Mouse (Mus musculus) embryo, embryonic 10.5 days (tissue): ENCODE measurements around the gene Tgm1.

Experiments
- DNase-seq: peaks from one replicate; pipeline ENCODE4 v3.0.0-alpha.2; 2015; ENCODE audit warnings: low spot score

The Tgm1 gene

DNA sequence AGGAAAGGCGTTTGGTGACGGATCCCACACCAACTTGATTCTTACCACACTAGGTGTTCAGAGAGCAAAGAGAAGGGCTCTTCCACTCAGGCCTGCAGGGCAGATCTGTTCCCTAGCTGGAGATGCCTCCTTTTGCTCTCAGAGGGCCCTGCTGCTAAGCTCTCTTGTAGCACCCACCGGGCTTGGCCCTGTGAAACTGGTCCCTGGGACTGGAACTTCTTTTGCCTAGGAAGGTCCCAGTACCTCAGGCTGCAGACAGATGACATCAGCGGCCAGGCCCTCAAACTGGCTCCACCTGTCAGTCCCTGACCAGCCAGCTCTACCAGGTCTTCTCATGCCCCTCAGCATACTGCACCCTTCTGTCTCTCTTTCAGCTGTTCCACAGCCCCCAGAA is at the start of gene Tgm1:
TSS of gene Tgm1 (minus strand) at position 198 of the 394 bp plus-strand sequence.
- DNase-seq, result no peak

DNA sequence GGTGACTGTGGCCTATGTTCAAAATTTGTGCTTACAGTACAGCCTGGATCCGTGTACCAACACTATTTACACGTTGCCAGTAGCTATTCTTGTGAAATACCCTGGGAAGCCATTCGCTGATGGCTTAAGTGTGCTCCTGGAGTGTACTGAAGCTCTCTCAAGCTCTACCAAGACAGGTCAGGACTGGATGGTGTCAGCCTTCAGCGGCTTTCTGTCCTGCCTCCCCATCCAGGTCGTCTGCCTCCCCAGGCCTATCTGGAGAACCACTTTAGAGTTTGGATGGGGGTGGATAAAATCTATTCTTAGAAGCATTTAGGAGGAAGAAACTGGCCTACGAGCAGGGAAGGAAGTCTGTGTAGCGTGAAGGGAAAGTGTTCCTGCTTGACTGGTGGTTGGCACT is 49.4 kb upstream of the Tgm1 start:
- no peak for DNase-seq

DNA sequence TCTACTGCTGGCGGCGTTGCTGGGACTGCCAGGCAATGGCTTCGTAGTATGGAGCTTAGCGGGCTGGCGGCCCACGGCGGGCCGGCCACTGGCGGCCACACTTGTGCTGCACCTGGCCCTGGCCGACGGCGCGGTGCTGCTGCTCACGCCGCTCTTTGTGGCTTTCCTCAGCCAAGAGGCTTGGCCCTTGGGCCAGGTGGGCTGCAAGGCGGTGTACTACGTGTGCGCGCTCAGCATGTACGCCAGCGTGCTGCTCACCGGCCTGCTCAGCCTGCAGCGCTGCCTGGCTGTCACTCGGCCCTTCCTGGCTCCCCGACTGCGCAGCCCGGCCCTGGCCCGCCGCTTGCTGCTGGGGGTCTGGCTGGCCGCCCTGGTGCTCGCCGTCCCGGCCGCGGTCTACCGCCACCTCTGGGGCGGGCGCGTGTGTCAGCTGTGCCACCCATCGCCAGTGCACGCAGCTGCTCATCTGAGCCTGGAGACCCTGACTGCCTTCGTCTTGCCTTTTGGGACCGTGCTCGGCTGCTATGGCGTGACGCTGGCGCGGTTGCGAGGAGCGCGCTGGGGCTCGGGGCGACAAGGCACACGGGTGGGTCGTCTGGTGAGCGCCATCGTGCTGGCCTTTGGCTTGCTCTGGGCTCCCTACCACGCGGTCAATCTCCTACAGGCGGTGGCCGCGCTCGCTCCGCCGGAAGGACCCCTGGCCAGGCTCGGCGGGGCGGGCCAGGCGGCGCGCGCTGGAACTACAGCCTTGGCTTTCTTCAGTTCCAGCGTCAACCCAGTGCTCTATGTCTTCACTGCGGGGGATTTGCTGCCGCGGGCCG is 48.5 kb upstream of the Tgm1 start:
- peak; percentile 77 for DNase-seq

DNA sequence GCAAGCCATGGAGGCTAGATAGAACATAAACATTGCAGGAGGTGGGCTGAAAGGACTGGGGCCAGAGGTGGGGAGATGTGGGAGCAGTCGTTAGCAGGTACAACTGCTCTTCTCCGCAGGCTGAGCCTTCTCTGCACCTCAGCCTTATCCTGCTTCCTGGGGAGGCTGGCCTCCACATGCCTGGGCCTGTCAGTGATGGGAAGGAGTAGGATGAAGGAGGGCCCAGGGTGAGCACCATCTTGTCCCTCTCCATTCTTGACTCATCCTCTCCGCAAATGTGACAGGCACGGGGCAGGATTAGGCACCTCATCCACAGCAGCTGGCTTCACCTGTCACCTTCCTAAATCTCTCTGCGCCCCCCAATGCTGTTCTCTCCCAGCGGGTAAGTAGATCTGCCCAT is 47.4 kb upstream of the Tgm1 start, which contains the start of gene Ltb4r2:
TSS of gene Ltb4r2 (plus strand) at position 266 of the 400 bp plus-strand sequence.
- no peak for DNase-seq

DNA sequence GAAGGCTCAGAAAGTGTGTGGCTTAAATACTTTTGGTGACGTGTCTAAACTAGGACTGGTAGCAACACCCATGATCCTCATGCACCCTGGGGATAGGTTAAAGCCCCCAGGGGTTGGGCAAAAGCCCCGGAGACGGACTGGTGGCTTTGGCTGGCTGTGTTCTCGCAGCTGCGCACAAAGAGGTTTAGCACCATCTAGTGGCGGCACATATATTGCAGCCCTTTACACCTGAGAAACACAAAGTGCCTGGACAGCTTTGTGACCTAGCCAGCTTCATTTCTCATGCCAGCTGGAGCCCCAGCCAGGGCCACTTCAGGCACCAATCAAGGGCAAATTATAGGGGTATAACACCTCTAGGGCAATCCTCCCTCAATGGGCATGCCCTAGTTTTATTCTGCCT is 46.4 kb upstream of the Tgm1 start:
- peak; percentile 91 for DNase-seq

DNA sequence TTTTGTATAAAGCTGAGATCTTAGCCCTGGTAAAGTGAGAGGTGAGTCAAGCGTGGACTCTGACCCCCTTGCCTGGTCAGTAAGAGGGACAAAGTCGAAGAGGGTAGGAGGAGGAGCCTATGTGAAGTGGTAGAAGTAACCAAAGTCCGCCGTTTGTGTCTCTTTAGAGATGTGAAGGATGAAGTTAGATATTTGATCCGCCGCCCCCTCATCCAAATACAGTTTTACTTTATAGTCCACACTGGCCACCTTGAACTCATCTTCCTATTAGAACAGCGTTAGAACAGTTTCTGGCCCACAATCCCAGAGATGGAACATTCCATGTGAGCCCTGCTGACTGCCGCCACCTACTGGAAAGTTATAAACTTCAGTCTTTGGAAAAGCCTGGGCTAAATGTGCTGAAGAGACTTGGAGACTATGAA is 44.6 kb upstream of the Tgm1 start, which contains the start of gene Cideb:
TSS of gene Cideb (minus strand) at position 96 of the 422 bp plus-strand sequence.
- peak; percentile 84 for DNase-seq

DNA sequence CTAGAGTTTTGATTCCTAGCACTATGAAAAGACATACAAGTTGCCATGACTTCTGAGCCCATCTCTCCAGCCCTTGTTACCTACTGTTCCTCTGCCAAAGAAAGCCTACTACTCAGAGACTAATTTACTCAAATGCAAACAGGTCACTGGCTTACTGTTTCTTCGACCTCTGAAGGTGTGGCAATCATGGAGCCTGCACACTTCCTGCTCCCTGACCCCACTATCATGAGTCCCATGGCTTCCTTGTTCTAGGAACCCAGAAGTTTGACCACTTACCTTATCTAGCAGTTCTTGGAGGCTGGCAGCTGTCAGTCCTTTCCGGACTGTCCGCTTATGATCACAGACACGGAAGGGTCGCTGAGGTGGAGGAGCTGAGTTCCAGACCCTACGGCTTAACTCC is 43.8 kb upstream of the Tgm1 start:
- no peak for DNase-seq

DNA sequence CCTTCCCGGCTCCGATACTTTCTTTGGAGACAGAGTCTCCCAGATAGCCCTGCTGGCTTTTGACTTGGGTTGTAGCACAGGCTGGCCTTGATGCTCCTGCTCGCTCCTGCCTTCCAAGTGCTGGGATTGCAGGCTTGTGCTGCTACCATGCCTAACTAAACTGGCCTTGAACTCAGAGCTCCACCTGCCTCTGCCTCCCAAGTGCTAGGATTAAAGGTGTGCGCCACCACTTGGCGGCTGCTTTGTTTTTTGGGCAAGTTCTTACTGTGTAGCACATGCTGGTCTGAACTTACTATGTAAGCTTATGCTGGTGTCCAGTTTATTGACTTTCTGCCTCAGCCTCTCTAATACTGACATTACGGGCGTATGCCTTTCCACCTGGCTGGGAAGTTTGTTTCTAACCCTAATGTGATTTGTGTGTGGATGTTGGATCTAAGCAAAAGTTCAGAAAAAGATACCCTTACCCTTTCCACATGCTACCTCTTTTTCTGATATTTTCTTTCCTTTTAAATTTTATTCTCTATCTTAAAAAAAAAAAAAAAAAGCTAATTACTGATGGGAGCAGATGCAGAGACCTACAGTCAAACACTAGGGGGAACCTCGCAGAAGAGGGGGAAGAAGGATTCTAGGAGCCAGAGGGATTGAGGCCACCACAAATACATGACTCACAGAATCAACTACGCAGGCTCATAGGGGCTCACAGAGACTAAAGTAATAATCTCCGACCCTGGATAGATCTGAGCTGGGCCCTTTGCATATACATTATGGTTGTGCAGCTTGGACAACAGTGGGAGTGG is 33.5 kb upstream of the Tgm1 start:
- no peak for DNase-seq

DNA sequence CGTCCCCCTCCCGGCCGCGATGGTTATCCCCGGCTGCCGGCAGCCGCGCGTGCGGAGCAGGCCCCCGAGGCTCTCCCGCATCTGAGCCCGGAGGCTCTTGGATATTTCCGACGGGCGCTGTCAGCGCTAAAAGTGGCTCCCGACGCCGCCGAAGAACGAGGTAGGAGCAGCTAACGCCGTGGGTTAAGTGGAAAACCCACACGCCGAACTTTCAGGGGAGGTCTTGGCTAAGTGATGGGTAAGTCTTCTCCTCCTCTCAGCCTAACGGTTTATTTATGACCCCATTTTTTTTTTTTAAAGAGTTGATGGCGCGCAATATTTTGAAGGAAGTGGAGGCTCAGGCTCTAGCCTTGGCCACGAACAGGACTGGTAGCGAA is 32.1 kb upstream of the Tgm1 start:
- no peak for DNase-seq

DNA sequence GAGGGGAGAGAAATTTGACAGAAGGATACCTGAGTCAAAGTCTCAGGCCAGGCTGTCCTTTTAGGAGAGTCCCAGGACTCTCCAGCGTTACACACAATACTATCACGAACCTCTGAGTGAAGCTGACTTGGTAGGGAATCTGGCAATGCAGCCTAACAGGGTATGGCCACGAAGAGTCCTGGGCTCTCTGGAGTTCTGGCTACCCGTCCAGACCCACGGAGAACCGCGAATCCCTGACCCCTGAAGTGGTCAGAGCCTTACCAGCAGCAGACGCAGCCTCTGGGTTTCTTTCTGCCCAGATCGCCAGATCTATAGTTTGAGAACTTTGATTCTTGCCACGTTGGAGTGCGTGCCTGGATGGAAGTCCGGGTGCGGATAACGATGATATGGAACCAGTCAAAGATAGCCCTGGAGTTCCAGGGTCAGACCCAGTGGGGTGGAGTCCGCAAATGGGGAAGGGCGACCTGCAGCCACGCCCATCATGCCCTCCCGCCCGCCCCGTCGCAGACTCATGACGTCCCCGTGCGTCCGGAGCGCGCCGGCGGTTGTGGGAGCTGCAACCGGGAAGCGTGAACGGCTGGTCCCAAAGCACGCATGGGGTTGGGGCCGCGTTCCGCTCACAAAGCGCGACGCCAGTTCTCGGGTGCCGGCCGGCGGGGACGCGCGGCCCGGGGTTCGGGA is 31.6 kb upstream of the Tgm1 start, which contains the start of the genes Dhrs1 and Nop9:
TSS of gene Dhrs1 (minus strand) at position 511 of the 681 bp plus-strand sequence.
TSS of gene Nop9 (plus strand) at position 514 of the 681 bp plus-strand sequence.
- DNase-seq, result peak; percentile 88

DNA sequence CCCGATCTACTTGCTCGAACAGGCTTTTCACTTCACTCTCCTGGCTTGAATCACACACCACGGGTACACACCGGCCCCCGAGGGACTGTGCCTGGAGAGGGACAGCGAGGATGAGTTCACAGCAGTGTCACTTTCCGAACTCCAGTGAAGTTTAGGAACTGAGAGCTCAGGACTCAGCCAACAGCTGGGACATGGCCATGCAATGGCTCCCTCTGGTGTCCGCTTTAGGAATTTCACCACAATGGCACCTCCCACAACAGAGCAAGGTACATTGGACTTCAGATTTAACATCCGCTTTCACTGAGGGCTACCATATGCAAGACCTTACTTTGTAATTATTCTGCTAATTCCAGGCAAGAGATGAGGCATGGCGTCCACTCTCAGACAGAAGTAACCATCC is 30.0 kb upstream of the Tgm1 start:
- peak; percentile 92 for DNase-seq

DNA sequence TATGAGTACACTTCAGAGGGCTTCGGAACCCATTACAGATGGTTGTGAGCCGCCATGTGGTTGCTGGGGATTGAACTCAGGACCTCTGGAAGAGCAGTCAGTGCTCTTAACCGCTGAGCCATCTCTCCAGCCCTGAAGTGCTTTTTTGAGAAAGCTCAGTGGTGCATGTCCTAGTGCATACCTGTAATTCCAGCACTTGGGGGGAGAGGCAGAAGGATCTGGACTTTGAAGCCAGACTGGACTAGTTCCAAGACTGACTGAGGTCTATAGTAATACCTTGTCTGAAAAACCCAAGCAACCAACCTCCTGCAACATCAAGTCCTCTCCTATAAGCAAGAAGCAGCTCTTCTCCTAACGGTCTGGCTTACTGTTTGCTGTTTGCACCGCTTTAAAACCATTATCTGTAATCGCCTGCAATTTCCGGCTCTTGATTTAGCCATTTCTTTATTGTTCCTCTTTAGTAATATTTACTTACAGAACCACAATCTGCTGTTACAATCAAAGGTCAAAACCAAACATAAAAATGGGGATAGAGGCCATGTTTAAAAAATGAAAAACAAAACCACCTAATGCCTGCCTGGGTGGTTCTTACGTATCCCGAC is 23.5 kb upstream of the Tgm1 start:
- DNase-seq, result no peak

DNA sequence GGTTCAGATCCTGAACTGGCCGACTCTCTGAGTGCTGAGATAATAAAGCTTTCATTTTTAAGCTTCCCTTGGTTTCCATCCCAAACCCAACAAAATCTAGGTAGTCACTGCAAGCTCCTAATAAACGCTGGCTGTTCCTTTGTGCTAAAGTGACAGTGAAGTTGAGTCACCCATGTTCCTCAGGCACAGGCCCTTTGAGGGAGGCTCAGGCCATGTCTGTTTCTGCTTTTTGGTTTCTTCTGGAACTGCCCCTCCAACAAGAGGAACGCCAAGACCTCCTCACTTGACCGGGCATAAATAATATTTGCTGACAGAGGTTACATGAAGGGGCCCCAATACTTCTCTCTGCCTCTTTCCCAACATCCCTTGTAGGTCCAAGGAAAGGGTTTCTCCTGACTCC is 22.0 kb upstream of the Tgm1 start:
- no peak for DNase-seq

DNA sequence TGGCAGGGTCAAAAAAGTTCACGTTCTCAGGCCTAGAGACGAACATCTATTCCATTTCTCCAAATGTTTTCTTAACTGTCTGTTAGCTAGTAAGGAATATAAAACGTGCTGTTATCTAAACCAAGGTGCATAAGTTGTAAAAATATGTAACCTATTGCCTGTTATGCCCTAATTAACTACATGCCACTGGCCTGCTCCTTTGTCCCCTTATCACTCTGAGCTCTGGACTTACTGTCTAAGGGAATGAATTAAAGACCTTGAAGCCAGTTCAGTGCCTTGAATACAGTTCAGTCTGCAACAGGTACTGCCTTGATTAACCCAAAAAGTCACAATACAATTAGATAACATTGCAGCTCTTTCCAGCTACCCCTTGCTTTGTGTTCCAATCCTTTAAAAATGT is 21.6 kb upstream of the Tgm1 start:
- no peak for DNase-seq

DNA sequence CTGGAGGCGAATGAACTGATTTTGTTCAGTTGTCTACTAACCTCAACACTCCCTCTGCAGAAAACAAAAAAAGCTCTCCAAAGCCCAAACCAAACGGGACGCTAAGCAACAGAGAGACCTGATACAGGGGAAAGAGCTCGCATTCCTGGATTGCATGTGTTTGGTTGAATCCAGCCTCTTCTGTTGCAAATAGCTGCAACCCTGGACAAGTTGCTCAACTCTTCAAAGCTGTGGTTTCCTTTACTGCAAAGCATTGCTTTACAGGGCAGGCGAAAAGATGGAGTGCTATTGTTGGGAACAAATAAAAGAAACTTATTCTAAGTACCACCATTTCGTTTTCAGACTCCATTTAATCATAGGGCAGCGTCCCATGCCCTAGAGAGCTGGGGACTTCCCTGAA is 21.1 kb upstream of the Tgm1 start:
- no peak for DNase-seq

DNA sequence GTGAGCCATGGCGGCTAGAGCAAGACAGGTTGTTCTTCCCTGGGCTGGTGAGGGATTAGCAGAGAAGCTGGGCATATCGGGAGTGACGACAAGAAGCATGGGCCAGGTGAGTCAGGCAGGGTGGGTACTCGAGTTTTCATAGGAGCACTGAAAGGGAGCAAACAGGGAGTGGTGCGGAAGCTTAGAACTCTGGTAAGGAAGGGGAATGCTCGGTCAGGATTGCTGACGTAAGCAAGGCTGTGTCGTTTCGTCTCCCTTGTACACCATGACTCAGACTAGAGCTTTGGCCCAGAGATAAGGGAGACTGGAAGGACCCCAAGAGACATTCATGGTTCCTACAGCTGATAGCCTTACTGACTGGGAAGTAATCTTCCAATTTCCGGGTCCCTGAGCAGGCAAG is 20.2 kb upstream of the Tgm1 start:
- no peak for DNase-seq

DNA sequence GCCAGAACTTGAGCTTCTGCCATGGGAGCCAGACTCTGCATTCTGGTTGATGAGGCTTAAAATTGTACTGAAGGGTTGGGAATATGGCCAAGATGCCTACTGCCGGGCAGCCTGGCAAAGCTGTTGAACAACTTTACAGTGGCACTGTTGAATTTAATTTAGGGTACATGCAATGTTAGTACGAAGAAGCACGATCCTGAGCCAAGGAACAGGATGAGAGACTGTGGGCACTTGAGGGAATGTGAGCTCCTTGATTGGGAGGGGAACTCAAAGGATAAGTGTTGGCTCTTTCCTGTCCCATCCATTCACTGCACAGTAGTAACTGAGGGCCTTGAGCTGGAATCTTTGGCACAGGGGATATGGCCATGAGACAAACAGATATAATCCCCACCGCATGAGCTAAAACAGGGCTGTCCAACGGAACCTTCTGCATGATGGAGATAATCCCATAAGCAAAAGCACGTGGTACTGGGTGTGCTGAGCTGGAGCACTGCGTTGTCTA is 16.9 kb upstream of the Tgm1 start:
- DNase-seq, result no peak

DNA sequence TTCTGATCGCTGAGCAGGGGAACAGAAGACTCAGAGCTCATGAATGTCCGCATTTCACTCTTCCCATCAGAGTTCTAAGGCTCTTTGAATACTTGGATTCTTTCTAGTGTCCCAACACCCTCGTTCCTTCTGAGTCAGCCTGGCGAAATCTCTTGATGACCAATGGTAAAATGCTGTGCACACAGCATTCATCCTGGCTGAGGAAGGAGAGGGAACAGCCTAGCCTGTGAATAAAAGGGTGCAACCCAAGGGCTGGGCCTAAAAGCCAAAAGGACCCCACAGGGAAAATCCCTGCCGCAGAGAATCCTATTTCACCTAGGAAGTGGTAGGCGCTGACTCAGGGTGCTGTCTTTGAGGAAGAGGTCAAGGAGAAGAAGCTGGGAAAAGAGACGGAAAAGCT is 16.4 kb upstream of the Tgm1 start:
- no peak for DNase-seq

DNA sequence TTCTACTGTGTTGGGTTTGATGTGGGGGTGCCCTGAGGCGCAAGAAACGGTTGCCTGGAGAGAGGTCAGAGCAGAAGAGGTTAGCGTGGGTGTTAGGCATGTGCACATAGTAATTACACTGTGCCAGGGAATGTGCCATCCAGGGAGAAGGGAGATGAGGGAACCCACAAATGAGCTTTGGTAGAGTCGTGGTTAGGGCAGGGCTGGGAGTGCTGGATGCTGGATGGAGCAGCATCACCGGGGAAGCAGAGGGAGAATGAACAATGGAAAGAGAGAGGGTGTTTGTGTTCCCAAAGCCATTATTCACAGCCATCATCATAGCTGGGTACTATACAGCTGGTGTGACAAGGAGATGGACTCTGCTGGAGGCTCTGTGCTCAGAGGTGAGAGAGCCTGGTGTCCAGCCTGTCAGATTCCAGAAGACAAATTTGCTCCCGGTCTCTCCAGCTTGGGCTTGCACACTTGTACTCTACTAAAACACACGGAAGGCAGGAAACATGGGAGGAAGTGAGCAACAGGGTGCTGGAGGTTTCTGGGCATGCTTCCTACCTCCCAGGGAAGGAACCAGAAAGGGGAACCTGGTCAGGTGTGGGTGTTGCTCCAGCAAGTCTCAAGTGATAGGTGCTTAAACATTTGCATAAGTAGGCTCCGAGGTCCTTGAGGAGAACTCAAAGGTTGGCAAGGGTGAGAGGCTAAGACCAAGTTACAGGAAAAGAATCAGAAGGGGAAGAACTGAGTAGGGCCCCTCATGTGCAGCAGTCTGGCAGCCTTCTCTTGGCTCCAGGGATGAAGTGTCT is 14.4 kb upstream of the Tgm1 start:
- DNase-seq, result no peak

DNA sequence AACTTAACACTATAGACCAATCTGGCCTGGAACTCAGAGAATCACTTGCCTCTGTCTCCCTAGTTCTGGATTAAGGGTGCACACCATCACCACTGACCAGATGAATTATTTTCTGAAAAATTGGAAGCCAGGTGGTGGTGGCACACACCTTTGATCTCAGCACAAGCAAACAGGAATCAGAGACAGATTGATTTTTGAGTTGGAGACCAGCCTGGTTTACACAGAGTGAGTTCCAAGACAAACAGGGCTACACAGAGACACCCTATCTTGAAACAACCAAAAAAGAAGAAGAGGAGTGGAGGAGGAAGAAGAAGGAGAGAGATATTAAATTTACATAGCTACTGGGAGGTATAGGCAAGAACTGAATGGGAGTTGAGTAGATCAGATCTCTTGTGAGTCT is 12.5 kb upstream of the Tgm1 start:
- DNase-seq, result no peak

DNA sequence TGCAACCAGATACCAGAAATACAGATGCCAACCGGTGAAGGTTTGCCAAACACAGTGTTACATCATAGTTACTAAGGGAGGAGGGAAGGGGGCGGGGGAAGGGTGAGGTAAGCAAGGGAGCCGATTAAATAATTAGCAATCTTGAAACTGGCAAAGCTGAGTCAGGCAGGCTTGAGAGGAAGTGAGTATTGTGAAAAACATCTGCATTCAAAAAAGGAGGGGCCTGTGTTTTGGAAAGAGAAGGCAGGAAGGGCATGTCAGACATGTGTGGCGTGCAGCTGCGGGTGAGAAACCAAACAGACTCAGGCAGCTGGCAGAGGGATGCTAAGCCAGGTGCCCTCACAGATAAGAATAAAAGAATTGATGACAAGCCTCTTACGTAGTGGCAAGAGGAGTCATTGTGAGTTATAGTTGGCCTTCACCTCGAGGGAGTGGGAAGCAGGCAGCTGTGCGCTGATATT is 10.7 kb upstream of the Tgm1 start:
- no peak for DNase-seq
